Mouse (Mus musculus): ENCODE results near the gene Wfdc1.

Gene Wfdc1

GRCm38 (mm10) chr8:119641058-119641457 lies 25.1 kb upstream of the Wfdc1 start:
- DNase-seq: no peak

GRCm38 (mm10) chr8:119642960-119643359 lies 23.2 kb upstream of the Wfdc1 start:
- DNase-seq: no peak

GRCm38 (mm10) chr8:119644429-119644960 lies 21.7 kb upstream of the Wfdc1 start:
- DNase-seq: no peak

GRCm38 (mm10) chr8:119644981-119645597 lies 21.1 kb upstream of the Wfdc1 start:
- DNase-seq: no peak

GRCm38 (mm10) chr8:119646197-119646596 lies 20.0 kb upstream of the Wfdc1 start:
- DNase-seq: no peak

- DNase-seq: no peak
Observed at GRCm38 (mm10) chr8:119646846-119647245, 19.3 kb upstream of the Wfdc1 start.

GRCm38 (mm10) chr8:119651324-119651723 lies 14.8 kb upstream of the Wfdc1 start:
- no peak for DNase-seq

- peak; percentile 46 for DNase-seq
Observed at GRCm38 (mm10) chr8:119656709-119657464, 9.3 kb upstream of the Wfdc1 start.

- peak; percentile 71 for DNase-seq
Observed at GRCm38 (mm10) chr8:119661081-119661480, 5.1 kb upstream of the Wfdc1 start.

GRCm38 (mm10) chr8:119661892-119662291 lies 4.3 kb upstream of the Wfdc1 start:
- peak; percentile 32 for DNase-seq

GRCm38 (mm10) chr8:119663440-119663839 lies 2.7 kb upstream of the Wfdc1 start:
- no peak for DNase-seq

GRCm38 (mm10) chr8:119665270-119665669 lies 895 bp upstream of the Wfdc1 start:
- DNase-seq: peak; percentile 36

- no peak for DNase-seq
Observed at GRCm38 (mm10) chr8:119668447-119668846, 2.3 kb downstream of the Wfdc1 start.

GRCm38 (mm10) chr8:119669284-119669683 lies 3.1 kb downstream of the Wfdc1 start:
- DNase-seq: no peak

- peak; percentile 53 for DNase-seq
Observed at GRCm38 (mm10) chr8:119670419-119671091, 4.4 kb downstream of the Wfdc1 start.

- DNase-seq: no peak
Observed at GRCm38 (mm10) chr8:119673976-119674555, 7.9 kb downstream of the Wfdc1 start.

GRCm38 (mm10) chr8:119675457-119675856 lies 9.3 kb downstream of the Wfdc1 start:
- DNase-seq: no peak

GRCm38 (mm10) chr8:119676389-119676788 lies 10.2 kb downstream of the Wfdc1 start:
- peak; percentile 96 for DNase-seq

- DNase-seq: peak; percentile 40
Observed at GRCm38 (mm10) chr8:119678138-119678843, 12.1 kb downstream of the Wfdc1 start.

GRCm38 (mm10) chr8:119679184-119679583 lies 13.0 kb downstream of the Wfdc1 start:
- no peak for DNase-seq

GRCm38 (mm10) chr8:119690602-119691001 lies 24.4 kb downstream of the Wfdc1 start:
- no peak for DNase-seq

- peak; percentile 31 for DNase-seq
Observed at GRCm38 (mm10) chr8:119691989-119692388, 25.8 kb downstream of the Wfdc1 start.

- no peak for DNase-seq
Observed at GRCm38 (mm10) chr8:119694696-119695095, 28.5 kb downstream of the Wfdc1 start.

Measured in kidney, adult 9 months (tissue).